Mouse (Mus musculus): Measurements from ENCODE around the gene Btg1-ps2.
"Not testable (repeated sequence)": the region's sequence is repeated elsewhere in the genome, so short reads cannot be mapped to it uniquely, and the experiment has no call there.

Gene Btg1-ps2

GRCm38 (mm10) chrX:38043014-38043413 is at the start of gene Btg1-ps2:
Gene Btg1-ps2 (minus strand): TSS chrX:38043114.
- in situ Hi-C loops (cut with MboI, MseI): not testable (repeated sequence)

- in situ Hi-C loops (cut with MboI, MseI): no loop called here
These were observed 42.1 kb upstream of the Btg1-ps2 start, which contains the start of gene Rhox11 for GRCm38 (mm10) chrX:38085041-38085440. Gene Rhox11 (minus strand): TSS chrX:38085141.

- in situ Hi-C loops (cut with MboI, MseI): no loop called here
These were observed 41.3 kb upstream of the Btg1-ps2 start for GRCm38 (mm10) chrX:38084226-38084625.

- in situ Hi-C loops (cut with MboI, MseI): no loop called here
These were observed 23.3 kb upstream of the Btg1-ps2 start, which contains the start of gene Rhox10 for GRCm38 (mm10) chrX:38066175-38066574. Gene Rhox10 (plus strand): TSS chrX:38066475.

- in situ Hi-C loops (cut with MboI, MseI): no loop called here
These were observed 18.6 kb upstream of the Btg1-ps2 start for GRCm38 (mm10) chrX:38061544-38061943.

GRCm38 (mm10) chrX:38039666-38040065 is 3.2 kb downstream of the Btg1-ps2 start:
- in situ Hi-C loops (cut with MboI, MseI): no loop called here

GRCm38 (mm10) chrX:38033841-38034240 is 9.1 kb downstream of the Btg1-ps2 start:
- in situ Hi-C loops (cut with MboI, MseI): no loop called here

GRCm38 (mm10) chrX:38018597-38018996 is 24.3 kb downstream of the Btg1-ps2 start, which contains the start of gene Btg1-ps1:
Gene Btg1-ps1 (minus strand): TSS chrX:38018815.
- in situ Hi-C loops (cut with MboI, MseI): not testable (repeated sequence)

GRCm38 (mm10) chrX:38008756-38009155 is 34.2 kb downstream of the Btg1-ps2 start:
- in situ Hi-C loops (cut with MboI, MseI): no loop called here
